Mouse (Mus musculus): ENCODE data around the gene Sox12.

DNA sequence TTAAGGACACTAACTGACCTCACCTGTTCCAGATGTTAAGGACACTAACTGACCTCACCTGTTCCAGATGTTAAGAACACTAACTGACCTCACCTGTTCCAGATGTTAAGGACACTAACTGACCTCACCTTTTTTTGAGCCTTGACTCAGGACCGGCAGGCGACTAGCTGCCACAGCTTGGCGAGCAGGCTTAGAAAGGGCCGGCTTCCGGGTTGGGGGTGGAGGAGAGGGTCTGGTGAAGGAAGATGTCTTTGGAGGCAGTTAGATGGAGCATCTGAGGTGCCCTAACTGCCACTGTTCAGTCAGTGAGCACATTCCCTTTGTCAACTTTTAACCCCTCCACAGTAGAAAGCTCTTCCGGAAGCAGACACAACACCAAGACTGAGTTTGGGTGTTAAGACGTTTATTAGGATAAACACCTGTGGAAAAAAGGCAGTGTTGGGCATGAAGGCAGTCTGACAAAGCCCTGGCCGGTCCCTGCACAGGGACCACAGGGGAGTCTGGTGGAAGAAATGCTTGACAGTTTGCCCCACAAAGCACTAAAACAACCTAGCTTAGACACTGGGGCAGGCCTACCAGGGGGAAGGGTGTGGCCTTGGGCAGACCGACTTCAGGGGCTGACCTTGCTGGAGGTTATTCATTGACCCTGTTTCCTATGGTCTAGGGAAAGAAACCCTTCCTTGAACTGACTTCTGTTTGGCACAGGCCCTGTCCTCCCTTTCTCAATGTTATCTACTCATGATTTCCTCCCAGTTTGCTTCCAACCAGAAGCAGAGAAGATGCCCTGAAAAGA, 4.4 kb downstream of the Sox12 start:
- TF ChIP-seq CTCF (IDR thresholded peaks at IDR 0.05; ENCODE audit: borderline replicate concordance, extremely low read depth, insufficient read depth, insufficient read length) = no peak
- TF ChIP-seq POLR2A (IDR thresholded peaks at IDR 0.05; ENCODE audit: borderline replicate concordance, extremely low read depth, insufficient read depth, insufficient read length, poor library complexity, severe bottlenecking) = no peak

Data from brain, embryonic 14.5 days (tissue).